Mouse (Mus musculus): ENCODE results near the gene Tmem253.

Tmem253 gene

GRCm38 (mm10) chr14:52008321-52009203 lies 6.9 kb upstream of the Tmem253 start:
- DNase-seq (ENCODE audit: low read depth, low spot score) = no peak

GRCm38 (mm10) chr14:52009361-52009760 lies 6.1 kb upstream of the Tmem253 start:
- DNase-seq (ENCODE audit: low read depth, low spot score) = no peak

- no peak for DNase-seq (ENCODE audit: low read depth, low spot score)
These were observed 5.6 kb upstream of the Tmem253 start for GRCm38 (mm10) chr14:52009841-52010240.

- DNase-seq (ENCODE audit: low read depth, low spot score) = no peak
These were observed 4.9 kb upstream of the Tmem253 start for GRCm38 (mm10) chr14:52010446-52011111.

- no peak for DNase-seq (ENCODE audit: low read depth, low spot score)
These were observed 3.8 kb upstream of the Tmem253 start for GRCm38 (mm10) chr14:52011683-52012082.

- no peak for DNase-seq (ENCODE audit: low read depth, low spot score)
These were observed 3.4 kb upstream of the Tmem253 start for GRCm38 (mm10) chr14:52012085-52012484.

- DNase-seq (ENCODE audit: low read depth, low spot score) = no peak
These were observed 2.9 kb upstream of the Tmem253 start for GRCm38 (mm10) chr14:52012553-52012952.

- DNase-seq (ENCODE audit: low read depth, low spot score) = no peak
These were observed 2.3 kb upstream of the Tmem253 start for GRCm38 (mm10) chr14:52013021-52013610.

- DNase-seq (ENCODE audit: low read depth, low spot score) = no peak
These were observed 1.7 kb upstream of the Tmem253 start for GRCm38 (mm10) chr14:52013771-52014219.

GRCm38 (mm10) chr14:52014271-52014760 lies 1.1 kb upstream of the Tmem253 start:
- DNase-seq (ENCODE audit: low read depth, low spot score) = no peak

GRCm38 (mm10) chr14:52014761-52015311 lies 622 bp upstream of the Tmem253 start:
- DNase-seq (ENCODE audit: low read depth, low spot score) = no peak

- no peak for DNase-seq (ENCODE audit: low read depth, low spot score)
These were observed 1.4 kb downstream of the Tmem253 start for GRCm38 (mm10) chr14:52016625-52017405.

GRCm38 (mm10) chr14:52017662-52018061 lies 2.2 kb downstream of the Tmem253 start:
- DNase-seq (ENCODE audit: low read depth, low spot score) = no peak

- DNase-seq (ENCODE audit: low read depth, low spot score) = no peak
These were observed 3.0 kb downstream of the Tmem253 start for GRCm38 (mm10) chr14:52018248-52019050.

- DNase-seq (ENCODE audit: low read depth, low spot score) = no peak
These were observed 3.7 kb downstream of the Tmem253 start for GRCm38 (mm10) chr14:52019051-52019589.

GRCm38 (mm10) chr14:52019590-52020340 lies 4.3 kb downstream of the Tmem253 start:
- no peak for DNase-seq (ENCODE audit: low read depth, low spot score)

- no peak for DNase-seq (ENCODE audit: low read depth, low spot score)
These were observed 5.2 kb downstream of the Tmem253 start, which contains the start of gene Zfp219 for GRCm38 (mm10) chr14:52020486-52021137. Gene Zfp219, minus strand, starts transcription at chr14:52020733.

- no peak for DNase-seq (ENCODE audit: low read depth, low spot score)
These were observed 5.7 kb downstream of the Tmem253 start for GRCm38 (mm10) chr14:52021138-52021529.
